Mouse (Mus musculus): ENCODE data around the gene Lmna.

The Lmna gene

DNA sequence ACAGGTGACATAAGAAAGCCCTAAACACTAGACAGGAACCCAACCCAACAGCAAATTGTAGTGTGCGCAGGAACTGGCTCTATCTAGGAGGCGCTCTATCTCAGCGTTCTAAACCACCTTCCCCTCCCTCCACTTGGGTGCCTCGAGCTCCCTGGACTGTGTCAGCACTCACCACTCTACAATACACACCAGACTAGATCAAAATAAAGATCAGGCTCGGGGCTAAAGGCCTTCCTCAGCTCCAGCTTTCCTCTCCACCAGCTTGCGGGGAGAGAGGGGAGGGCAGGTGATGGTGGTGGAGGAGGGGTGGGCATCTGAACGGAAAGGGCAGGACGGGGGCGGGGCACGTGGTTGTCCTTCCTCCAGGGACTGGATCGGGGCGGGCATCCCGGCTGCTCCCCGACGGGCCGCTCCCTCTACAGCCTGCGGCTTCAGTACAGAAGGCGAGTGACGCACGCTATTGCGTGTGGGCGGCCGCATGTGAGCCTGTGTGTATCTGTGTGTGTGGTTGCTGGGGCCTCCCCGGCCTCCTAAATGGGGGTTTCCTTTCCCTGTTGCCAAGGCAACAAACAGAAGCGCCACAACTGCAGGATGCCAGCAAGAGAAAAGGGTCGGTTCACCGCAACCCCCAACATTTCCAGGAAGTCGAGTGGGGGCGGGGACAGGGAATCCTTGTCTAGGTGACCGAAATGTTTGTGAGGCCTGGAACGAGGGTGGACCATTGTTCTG lies at the start of gene Lmna:
Lmna (minus strand) TSS at position 265 of the 729 bp plus-strand sequence.
- DNase-seq, result peak; percentile 81 to 84

DNA sequence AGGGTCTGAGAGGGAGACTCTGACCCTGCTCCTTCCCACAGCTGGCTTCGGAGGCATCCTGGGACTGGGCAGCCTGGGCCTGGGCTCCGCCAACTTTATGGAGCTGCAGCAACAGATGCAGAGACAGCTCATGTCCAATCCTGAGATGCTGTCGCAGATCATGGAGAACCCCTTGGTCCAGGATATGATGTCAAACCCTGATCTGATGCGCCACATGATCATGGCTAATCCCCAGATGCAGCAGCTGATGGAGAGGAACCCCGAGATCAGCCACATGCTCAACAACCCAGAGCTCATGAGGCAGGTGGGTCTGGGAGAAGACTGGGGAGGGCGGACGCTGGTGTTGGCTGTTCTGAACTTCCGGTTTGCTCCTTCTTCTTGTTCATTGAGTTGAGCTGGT lies 46.9 kb upstream of the Lmna start:
- DNase-seq, result no peak

DNA sequence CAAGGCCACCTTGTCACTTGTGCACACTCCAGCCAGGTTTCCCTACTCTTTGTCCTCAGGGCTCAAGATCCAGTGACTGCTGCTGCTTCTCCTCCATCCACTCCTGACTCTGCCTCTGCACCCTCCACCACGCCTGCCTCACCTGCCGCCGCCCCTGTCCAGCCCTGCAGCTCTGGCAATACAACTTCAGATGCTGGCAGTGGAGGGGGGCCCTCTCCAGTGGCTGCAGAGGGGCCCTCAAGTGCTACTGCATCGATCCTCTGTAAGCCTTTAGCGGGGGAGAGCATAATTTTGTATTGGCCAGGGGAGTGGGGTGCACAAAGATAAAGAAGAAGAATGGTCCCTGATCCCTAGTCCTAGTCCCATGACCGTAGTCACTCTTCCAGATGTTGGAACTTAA lies 46.0 kb upstream of the Lmna start:
- DNase-seq, result no peak

DNA sequence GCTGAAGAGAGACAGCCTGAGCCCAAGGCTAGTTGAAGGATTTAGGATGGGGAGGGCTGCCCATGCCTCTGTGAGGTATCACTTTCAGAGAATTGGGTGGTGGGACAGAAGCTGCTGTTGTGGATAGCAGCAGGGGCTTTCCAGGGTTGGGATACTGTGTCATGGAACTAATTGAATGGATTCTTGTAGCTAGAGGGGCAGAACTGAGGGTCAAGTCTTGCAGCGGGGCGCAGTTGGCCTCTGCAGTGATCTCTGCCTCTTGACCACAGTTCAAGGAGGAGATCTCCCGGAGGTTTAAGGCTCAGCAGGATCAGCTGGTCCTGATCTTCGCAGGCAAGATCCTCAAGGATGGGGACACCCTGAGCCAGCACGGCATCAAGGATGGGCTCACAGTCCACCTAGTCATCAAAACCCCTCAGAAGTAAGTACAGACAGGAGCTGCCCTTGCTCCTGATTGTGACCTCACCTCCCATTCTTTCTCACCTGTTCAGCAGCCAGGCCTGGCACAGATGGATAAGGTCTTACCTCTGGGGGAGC lies 45.4 kb upstream of the Lmna start:
- DNase-seq, result no peak

DNA sequence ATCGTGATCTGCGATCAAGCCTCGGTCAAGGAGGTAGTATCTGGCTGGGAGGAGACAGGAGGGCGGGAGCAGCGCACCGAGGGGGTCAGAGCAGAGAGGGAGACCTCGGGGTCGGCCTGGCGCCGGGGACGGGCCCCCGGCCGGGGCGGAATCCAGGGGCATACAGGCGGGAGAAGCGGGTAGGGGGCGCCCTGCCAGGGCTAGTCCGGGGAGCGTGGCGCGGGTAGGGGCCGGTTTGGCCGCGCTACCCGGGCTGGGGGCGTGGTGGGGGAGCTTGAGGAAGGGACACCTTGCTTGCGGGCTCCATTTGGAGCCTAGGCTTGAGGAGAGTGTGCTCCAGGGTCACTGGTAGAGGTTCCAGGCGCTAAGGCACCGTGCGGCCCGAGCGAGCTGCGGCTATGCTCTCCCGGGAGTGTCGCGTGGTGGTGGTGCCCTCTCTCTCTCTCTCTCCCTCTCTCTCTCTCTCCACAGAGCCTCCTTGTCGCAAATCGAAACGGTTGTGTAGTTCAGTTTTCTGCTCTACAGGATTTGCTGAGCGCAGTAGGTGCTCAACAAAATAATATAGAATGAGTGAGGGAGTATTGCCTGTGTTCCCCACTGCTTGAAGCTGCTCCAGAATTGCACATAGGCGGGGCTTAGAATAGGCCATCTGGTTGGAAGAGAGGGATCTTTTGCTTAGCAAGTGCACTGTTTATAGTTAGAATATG lies 44.3 kb upstream of the Lmna start:
- peak in 1 of 2 experiments; percentile 71 for DNase-seq

DNA sequence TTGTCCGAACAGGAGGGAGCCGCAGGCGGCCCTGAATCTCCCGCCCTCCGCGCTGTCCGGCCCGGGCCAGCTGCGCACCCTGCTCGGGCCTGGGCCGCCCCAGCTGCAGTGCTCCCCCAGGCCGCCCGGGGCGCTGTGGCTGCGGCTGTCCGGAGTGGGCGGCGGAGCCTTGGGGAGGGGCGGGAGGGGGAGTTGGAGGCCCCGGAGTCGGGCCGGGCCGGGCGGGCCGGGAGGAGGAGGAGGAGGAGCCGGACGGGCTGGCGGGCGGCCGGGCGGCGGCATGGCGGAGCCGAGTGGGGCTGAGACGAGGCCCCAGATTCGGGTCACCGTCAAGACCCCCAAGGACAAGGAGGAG lies 43.7 kb upstream of the Lmna start, which contains the start of gene Ubqln4:
Ubqln4 (plus strand) TSS at position 234 of the 355 bp plus-strand sequence.
- peak; percentile 84 to 93 for DNase-seq

DNA sequence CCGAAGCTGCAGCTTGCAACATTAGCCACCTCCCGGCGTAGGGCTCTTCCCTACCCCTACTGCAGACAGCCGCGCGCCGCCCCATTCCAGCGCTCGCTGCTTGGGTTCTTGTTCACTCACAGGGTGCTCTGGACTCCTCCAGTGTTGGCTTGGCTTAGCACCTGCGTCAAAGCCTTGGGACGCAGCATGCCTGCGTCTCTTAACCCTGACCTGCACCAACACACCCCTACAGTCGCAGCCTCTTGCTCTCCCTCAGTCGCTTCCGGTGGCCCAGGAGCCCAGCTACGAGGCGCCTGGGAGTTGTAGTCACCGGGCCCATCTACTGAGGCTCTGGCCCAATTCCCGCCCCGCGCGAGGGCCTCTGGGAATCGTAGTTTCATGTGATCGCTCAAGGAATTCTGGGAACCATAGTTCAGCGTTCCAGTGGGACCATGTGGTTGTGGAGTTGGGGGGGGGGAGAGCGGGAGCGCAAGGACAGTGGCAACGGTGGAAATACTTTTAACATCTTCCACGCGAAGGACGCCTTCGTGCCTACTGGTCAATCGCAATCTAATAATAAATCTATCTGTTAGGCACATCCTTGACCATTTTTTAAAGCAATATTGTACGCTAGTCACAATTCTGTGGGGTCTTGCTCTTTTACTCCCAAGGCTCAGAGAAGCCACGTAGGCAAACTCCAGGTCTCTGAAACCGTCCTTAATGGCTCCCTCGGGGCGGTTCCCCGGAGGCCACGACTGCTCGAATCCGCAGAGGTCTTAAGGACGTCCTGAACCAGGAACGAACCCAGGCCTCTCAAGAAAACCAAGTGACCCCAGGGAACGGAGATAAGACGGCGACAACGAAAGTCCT lies 43.1 kb upstream of the Lmna start, which contains the start of gene Lamtor2:
Lamtor2 (minus strand) TSS at position 399 of the 849 bp plus-strand sequence.
- DNase-seq, result peak; percentile 90 to 91

DNA sequence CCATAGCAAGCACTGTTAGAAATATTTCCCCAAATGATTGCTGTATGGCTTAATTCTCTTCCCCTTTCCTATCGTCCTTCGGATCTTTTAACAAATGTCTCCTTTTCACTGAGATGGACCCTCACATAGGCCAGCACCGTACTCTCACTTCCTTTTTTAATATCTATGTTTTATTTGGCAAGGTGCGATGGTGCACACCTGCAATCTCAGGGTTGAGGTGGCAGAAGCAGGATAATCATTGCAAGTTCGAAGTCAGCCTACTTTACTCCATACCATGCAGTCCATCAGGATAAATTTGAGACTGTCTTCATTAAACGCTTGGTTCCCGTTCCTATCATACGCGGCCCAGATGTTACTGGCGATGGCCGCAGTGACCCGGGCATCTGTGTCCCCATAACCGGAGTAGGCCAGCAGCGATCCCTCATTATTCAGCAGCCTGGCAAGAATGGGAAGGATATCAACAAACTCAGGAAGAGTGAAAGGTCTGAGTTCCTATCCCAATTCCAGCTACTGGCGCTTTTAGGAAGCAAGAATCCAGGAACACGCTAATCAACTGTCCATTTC lies 42.4 kb upstream of the Lmna start:
- no peak for DNase-seq

DNA sequence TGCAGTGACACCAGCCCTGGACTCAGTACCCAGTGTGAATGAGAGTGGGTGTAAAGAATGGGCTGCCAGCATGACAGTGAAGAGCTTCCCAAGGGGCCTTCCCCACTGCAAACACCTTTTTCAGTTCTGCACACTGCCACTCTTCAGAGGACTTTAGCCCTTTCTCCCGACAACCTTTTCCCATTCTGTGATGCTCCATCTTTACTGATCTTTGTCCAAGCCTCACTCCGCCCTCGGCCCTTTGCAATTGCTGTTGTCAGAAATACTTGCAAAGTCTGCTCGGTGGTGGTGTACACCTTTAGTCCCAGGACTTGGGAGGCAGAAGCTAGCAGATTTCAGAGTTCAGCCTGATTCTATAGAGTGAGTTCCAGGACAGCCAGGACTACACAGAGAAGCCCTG lies 41.8 kb upstream of the Lmna start:
- DNase-seq, result no peak

DNA sequence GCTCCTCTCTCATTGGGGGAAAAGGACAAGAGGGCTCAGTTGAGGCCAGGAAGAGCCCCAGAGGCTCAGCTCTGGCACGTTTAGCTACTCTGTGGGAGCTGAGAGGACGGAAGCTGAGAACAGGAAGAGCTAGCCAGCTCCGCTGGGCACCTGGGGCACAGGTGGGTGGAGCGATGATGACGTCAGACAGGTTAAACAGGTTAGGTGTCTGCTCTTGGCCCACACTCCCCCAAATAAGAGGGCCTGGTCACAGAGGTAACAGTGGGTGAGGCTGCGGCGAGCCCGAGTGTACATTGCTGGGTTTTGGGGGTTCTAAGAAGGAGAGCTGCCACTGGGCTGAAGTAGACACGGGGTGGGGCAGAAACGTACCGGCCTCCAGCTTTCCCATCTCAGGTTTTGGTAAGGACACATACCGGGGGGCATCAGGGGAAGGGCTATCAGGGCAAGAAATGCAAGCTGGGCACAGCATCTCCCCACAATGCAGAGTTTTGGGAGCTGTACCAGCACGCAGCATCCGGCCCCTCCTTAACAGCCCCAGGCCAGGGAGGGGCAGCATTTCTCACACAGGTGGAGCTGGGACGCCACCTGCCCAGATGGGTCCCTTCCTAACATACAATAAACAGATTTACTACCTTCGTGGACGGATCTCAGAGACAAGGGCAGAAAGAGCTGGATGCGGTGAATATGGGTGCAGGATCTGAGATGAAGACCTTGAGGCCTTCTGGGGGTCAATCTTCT lies 38.6 kb upstream of the Lmna start, which contains the start of gene Rab25:
Rab25 (minus strand) TSS at position 121 of the 738 bp plus-strand sequence.
- DNase-seq, result no peak

DNA sequence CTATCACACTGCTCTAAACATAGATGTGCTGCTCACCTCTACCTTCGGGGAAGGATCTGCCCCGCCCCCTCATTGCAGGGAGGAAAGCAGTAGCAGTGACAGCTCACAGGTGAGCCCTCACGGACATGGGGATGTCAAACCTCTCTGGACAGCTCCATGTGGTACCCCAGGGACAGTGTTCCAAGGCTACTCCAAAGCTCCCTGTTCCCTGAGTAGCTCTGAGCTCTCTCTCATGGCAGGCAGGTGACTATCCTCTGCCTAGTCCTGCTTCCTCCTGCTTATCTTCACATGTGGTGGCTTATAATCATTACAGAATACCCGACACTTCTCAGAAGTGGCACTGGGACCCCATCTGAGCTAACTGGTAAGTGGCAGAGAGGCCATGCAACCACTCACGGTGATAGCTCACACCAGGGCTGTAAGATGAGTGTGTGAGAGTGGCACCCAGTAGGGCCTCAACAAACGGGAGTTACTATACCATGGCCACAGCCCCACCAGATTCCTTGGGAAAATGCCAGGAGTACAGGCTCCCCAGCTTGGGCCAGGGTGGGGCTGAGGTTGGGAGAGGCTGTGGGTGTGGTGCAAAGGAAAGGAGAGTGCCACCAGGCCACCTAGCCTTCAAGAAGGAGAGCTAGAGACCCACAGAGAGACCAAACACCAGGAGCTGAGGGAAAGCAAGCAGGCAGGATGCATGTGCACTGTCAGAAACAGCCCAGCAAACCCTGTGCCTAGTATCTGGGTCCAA lies 37.1 kb upstream of the Lmna start:
- DNase-seq, result no peak

DNA sequence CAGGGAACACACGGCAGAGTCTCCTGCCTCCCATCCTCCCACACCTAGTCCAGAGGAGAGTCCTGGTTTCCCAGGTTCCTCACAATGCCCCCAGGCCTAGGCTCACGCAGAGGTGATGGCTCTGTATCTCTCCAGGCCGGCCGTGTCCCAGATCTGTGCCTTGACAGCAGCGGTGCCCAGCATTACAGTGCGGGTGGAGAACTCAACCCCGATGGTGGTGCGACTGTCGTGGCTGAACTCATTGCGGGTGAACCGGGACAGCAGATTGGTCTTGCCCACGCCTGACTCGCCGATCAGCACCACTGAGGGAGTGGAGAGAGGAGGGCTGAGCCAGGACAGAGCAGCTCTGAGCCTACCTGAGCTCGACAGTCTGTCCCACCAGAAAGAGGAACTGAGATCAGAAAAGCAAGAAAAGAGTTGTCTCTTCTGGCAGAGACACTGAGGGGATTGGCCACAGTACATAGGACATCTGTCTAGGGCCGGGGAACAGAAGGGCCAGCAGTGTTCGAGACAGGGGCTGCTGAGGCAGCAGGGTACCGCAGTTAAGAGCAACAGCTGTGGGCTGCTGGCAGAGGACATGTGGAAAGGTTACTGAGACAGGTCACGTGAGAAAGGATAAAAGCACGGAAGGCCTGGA lies 35.3 kb upstream of the Lmna start:
- DNase-seq, result peak; percentile 37

DNA sequence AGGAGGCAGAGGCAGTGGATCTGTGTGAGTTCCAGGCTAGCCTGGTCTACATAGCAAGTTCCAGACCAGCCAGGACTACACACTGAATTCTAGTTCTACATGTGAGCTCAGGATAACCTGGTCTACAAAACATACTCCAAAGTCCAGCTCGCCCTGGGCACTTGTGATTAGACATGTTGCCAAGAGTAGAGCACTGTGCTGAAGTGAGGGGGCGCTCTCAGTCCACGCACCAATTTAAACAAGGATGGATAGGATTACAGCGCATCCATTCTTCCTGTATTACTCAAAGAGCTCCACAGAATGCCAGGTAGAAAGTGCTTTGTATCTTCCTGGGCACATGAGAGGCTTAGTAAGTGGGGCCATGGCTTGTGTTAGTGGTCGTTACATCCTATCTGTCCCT lies 34.8 kb upstream of the Lmna start:
- DNase-seq, result no peak

DNA sequence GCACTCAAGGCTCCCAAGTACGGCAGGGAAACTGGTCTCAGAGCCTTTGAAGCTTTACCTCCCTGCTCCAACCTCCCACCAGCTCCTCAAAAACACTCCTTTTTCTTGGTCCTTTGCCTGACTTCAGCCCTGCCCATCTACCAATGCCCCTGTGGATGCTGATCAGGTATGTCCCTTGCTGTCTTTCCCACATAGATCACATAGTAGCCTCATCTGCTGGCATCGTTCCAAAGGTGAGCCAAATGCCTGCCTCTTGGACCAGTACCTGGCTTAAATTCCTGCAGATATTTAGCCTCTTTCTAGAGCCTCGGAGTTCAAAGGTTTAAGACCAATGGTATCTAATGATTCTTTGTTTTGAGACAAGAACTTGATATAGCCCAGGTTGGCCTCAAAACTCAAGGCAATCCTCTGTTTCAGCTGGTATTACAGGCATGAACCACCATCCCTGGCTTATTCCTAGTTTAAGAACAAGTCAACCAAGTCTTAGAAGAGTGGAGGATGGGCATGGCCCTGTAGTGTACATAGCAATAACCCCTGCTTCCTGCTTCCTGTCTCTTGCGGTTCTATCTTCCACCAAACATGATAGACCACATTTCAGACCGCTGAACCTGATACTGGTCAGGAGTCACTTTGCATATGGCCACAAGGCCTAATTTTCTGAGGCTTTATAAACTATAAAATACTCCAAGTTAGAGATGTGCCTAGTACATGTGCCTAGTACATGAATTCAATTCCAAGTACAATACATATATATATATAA lies 34.1 kb upstream of the Lmna start:
- DNase-seq, result no peak

DNA sequence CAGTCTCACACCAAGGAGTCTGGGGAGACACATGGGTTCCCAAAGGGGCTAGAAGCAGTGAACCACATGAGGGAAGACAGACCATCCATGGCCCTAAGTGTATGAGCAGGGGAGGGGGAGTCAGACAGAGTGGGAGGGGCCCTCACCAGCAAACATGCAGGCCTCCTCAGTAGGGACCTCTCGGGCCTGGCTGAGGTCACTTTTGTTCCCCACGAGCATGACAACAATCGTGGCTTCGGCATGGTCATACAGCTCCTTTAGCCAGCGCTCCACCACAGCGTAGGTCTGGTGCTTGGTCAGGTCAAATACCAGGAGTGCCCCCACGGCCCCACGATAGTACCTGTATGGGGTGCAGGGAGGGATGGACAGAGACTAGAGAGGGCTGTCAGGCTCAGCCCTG lies 33.4 kb upstream of the Lmna start:
- no peak for DNase-seq

DNA sequence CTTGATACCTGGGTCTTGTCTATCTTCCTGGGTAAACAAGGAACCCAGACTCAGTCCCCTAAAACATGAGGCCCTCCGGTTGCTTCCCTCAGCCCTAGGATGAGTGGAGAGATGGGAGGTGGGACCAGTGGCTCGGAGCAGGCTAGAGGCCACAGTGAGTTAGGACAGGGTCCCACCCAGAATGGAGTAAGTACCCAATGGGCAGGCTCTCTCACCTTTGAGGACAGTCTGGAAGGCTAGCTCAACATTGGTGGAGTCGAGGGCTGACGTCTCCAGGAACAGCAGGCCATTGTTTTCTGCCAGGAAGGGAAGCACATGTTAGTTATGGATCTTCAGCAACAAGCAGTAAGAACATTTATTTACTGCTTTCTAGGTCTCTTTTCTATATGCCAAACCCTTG lies 32.7 kb upstream of the Lmna start:
- DNase-seq, result no peak

DNA sequence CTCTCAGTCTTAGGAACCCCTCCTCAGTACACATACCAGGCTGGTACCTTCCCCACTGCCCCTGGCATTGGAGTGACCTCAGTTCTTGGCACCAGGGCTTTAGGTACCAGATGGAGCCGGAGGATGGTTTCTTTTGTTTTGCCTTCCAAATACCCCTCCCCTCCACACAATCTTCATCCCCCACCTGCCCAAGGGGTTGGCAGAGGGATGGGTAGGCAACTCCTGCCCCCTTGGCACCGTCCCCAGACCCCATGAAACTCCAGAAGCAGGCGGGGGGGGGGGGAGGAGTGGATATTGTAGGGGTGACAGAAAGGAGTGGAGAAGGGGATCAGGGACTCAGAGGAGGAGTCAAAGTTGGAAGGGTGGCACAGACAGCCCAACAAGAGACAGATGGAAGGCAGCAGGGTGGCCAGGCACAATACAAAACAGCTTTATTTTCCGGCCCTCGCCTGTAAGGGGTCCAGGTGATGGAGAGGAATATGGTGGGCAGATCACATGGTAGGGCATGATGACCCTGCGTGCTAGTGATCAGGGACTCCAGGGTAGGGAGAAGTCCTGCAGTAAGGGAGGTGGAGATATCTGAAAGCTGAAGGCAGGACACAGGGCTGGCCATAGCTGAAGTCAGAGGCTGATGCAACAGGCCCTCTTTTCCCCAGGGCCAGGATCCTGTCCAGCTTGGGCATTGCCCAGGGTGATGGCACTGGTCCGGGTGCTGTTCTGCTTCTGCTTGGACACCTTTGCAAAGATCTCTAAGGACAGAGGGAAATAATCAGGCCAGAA lies 32.1 kb upstream of the Lmna start:
- no peak for DNase-seq

DNA sequence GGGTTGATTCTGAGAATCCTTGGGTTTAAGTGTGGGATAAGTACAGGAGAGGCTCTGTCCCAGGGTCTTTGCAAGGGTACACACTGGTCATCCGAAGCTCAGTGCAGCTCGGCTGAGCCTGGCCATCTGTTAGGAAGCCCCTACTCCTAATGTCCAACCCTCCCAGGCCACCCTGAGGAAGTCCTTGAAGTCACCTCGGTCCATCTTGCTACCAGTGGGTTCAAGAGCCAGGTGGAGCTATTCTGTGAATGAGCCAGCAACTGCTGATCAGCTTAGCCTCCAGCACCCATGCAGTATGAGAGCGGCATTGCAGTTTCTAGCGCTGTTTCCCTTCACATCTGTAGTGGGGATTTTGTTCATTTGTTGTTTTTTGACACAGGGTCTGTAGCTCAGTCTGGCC lies 30.3 kb upstream of the Lmna start:
- no peak for DNase-seq

DNA sequence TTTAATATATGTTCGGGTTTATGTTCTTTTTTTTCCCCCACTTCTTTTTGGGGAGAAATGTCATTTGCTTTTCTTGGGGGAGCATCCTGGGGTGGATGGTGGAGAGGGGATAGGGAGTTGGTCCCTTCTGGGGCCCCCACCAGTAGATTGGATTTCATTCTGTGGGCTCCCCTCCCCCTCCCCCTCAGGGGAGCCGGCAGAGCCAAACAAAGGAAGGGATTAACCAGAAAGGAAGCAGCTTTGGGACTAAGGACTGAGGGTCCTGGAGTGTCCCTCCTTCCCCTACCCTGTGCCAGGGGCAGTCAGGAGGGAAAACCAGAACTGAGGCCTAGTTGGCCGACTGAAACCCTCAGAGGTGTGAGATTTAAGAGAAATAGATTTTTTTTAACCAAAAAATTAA lies 29.6 kb upstream of the Lmna start:
- DNase-seq, result no peak
